Mouse (Mus musculus): ENCODE measurements around the gene Mdm4.

Gene Mdm4

GRCm38 (mm10) chr1:132938975-132939374 is 91.4 kb downstream of the Mdm4 start:
- no peak for DNase-seq (ENCODE audit: low spot score)

- DNase-seq (ENCODE audit: low spot score) = no peak
Observed at GRCm38 (mm10) chr1:132937296-132938030, 92.9 kb downstream of the Mdm4 start.

- no peak for DNase-seq (ENCODE audit: low spot score)
Observed at GRCm38 (mm10) chr1:132934856-132935255, 95.5 kb downstream of the Mdm4 start.

GRCm38 (mm10) chr1:132932421-132932820 is 97.9 kb downstream of the Mdm4 start:
- DNase-seq (ENCODE audit: low spot score) = no peak

- no peak for DNase-seq (ENCODE audit: low spot score)
Observed at GRCm38 (mm10) chr1:132930291-132930690, 100.1 kb downstream of the Mdm4 start.

GRCm38 (mm10) chr1:132928907-132929250 is 101.5 kb downstream of the Mdm4 start:
- DNase-seq (ENCODE audit: low spot score) = no peak

GRCm38 (mm10) chr1:132928032-132928906 is 102.1 kb downstream of the Mdm4 start:
- no peak for DNase-seq (ENCODE audit: low spot score)

GRCm38 (mm10) chr1:132925270-132925669 is 105.1 kb downstream of the Mdm4 start:
- no peak for DNase-seq (ENCODE audit: low spot score)

GRCm38 (mm10) chr1:132922257-132922656 is 108.1 kb downstream of the Mdm4 start:
- no peak for DNase-seq (ENCODE audit: low spot score)

GRCm38 (mm10) chr1:132921071-132921470 is 109.3 kb downstream of the Mdm4 start:
- no peak for DNase-seq (ENCODE audit: low spot score)

GRCm38 (mm10) chr1:132919258-132919657 is 111.1 kb downstream of the Mdm4 start:
- no peak for DNase-seq (ENCODE audit: low spot score)

GRCm38 (mm10) chr1:132918117-132918680 is 112.2 kb downstream of the Mdm4 start:
- DNase-seq (ENCODE audit: low spot score) = no peak

- DNase-seq (ENCODE audit: low spot score) = no peak
Observed at GRCm38 (mm10) chr1:132917554-132917953, 112.8 kb downstream of the Mdm4 start.

- no peak for DNase-seq (ENCODE audit: low spot score)
Observed at GRCm38 (mm10) chr1:132915849-132916493, 114.4 kb downstream of the Mdm4 start.

GRCm38 (mm10) chr1:132910414-132911041 is 119.8 kb downstream of the Mdm4 start:
- DNase-seq (ENCODE audit: low spot score) = no peak

GRCm38 (mm10) chr1:132909951-132910350 is 120.4 kb downstream of the Mdm4 start:
- no peak for DNase-seq (ENCODE audit: low spot score)

All from ovary, postnatal 10 days (tissue).